Mouse (Mus musculus): ENCODE data around the gene Alox12. TPM values are rescaled to one million over a fixed set of nuclear protein-coding genes. Genes with fewer than 3 reads are reported as not detected.
A peak's percentile ranks its signal among the peaks of the same experiment; 100 is the strongest.

Gene Alox12
- polyA plus RNA-seq, 1 experiment from 2014 or later: 6.9 TPM

GRCm38 (mm10) chr11:70251853-70252252, 3.3 kb downstream of the Alox12 start:
- Histone ChIP-seq H3K4me2 (ENCODE audit: low read depth, low read length) (no peak overlapping the region), H3K27me3 (ENCODE audit: control insufficient read depth, insufficient read depth, low read depth, low read length) (peaks cover 30% of the 10 kb centered on the region), H3K4me1 (replicated peaks; ENCODE audit: control insufficient read depth, insufficient read depth, low read length) (peaks cover 7% of the 10 kb centered on the region; the same call in 1 of the 2 replicates), H3K9me3 (ENCODE audit: control insufficient read depth, low read length) (no peaks in the 10 kb centered on the region), H3K27ac (ENCODE audit: low read length) (no peak overlapping the region), H3K9ac (ENCODE audit: low read length) (no peak overlapping the region), H3K36me3 (ENCODE audit: control insufficient read depth, insufficient read depth, low read length) (no peaks in the 10 kb centered on the region), H3K4me3 (ENCODE audit: low read length) (no peak overlapping the region)
- no peak for ATAC-seq (ENCODE audit: low read depth)
- WGBS: 71% methylated on average over 8 of the region's 8 CpGs

- no peak overlapping the region for H3K27ac ChIP-seq (ENCODE audit: low read length)
- no peak for ATAC-seq (ENCODE audit: low read depth)
- no peaks in the 10 kb centered on the region for H3K36me3 ChIP-seq (ENCODE audit: control insufficient read depth, insufficient read depth, low read length)
- peaks cover 26% of the 10 kb centered on the region for H3K27me3 ChIP-seq (ENCODE audit: control insufficient read depth, insufficient read depth, low read depth, low read length)
- WGBS: 56% methylated on average over 11 of the region's 11 CpGs
- H3K4me1 ChIP-seq (replicated peaks; ENCODE audit: control insufficient read depth, insufficient read depth, low read length): peaks cover 7% of the 10 kb centered on the region; the same call in 1 of the 2 replicates
- no peak overlapping the region for H3K9ac ChIP-seq (ENCODE audit: low read length)
- H3K4me3 ChIP-seq (ENCODE audit: low read length): no peak overlapping the region
- H3K9me3 ChIP-seq (ENCODE audit: control insufficient read depth, low read length): no peaks in the 10 kb centered on the region
- H3K4me2 ChIP-seq (ENCODE audit: low read depth, low read length): no peak overlapping the region
Observed at GRCm38 (mm10) chr11:70250150-70250549, 5.0 kb downstream of the Alox12 start.

- no peak overlapping the region for H3K27ac ChIP-seq (ENCODE audit: low read length)
- no peaks in the 10 kb centered on the region for H3K9me3 ChIP-seq (ENCODE audit: control insufficient read depth, low read length)
- no peak overlapping the region for H3K9ac ChIP-seq (ENCODE audit: low read length)
- H3K27me3 ChIP-seq (ENCODE audit: control insufficient read depth, insufficient read depth, low read depth, low read length): peaks cover 2% of the 10 kb centered on the region; the same call in 1 of the 2 replicates
- no peak for ATAC-seq (ENCODE audit: low read depth)
- no peak overlapping the region for H3K4me3 ChIP-seq (ENCODE audit: low read length)
- H3K4me2 ChIP-seq (ENCODE audit: low read depth, low read length): no peak overlapping the region
- 46% methylated on average over 9 of the region's 9 CpGs for WGBS
- H3K36me3 ChIP-seq (ENCODE audit: control insufficient read depth, insufficient read depth, low read length): no peaks in the 10 kb centered on the region
- no peaks in the 10 kb centered on the region for H3K4me1 ChIP-seq (replicated peaks; ENCODE audit: control insufficient read depth, insufficient read depth, low read length)
Observed at GRCm38 (mm10) chr11:70247136-70247845, 7.9 kb downstream of the Alox12 start.

- no peaks in the 10 kb centered on the region for H3K27me3 ChIP-seq (ENCODE audit: control insufficient read depth, insufficient read depth, low read depth, low read length)
- no peaks in the 10 kb centered on the region for H3K36me3 ChIP-seq (ENCODE audit: control insufficient read depth, insufficient read depth, low read length)
- no peak for ATAC-seq (ENCODE audit: low read depth)
- H3K9me3 ChIP-seq (ENCODE audit: control insufficient read depth, low read length): no peaks in the 10 kb centered on the region
- H3K4me3 ChIP-seq (ENCODE audit: low read length): no peak overlapping the region
- H3K4me1 ChIP-seq (replicated peaks; ENCODE audit: control insufficient read depth, insufficient read depth, low read length): peaks cover 9% of the 10 kb centered on the region
- no peak overlapping the region for H3K27ac ChIP-seq (ENCODE audit: low read length)
- no peak overlapping the region for H3K9ac ChIP-seq (ENCODE audit: low read length)
- no peak overlapping the region for H3K4me2 ChIP-seq (ENCODE audit: low read depth, low read length)
- WGBS: 64% methylated on average over 11 of the region's 11 CpGs
Observed at GRCm38 (mm10) chr11:70242591-70242990, 12.6 kb downstream of the Alox12 start.

GRCm38 (mm10) chr11:70239541-70240279, 15.4 kb downstream of the Alox12 start, which contains the start of the genes Gm21988 and Rnasek:
TSS of gene Gm21988 (minus strand) at chr11:70239830.
TSS of gene Rnasek (minus strand) at chr11:70239842.
- ATAC-seq (ENCODE audit: low read depth): peak; percentile 39
- H3K9ac ChIP-seq (ENCODE audit: low read length): peak within 1 kb of the TSS; percentile 98
- H3K4me3 ChIP-seq (ENCODE audit: low read length): peak within 1 kb of the TSS; percentile 100
- under 1% methylated on average over 28 of the region's 35 CpGs for WGBS
- H3K4me1 ChIP-seq (replicated peaks; ENCODE audit: control insufficient read depth, insufficient read depth, low read length): peaks cover 20% of the 10 kb centered on the region
- H3K27me3 ChIP-seq (ENCODE audit: control insufficient read depth, insufficient read depth, low read depth, low read length): no peaks in the 10 kb centered on the region
- no peaks in the 10 kb centered on the region for H3K9me3 ChIP-seq (ENCODE audit: control insufficient read depth, low read length)
- peak within 1 kb of the TSS; percentile 91 for H3K4me2 ChIP-seq (ENCODE audit: low read depth, low read length)
- peak within 1 kb of the TSS; percentile 89 for H3K27ac ChIP-seq (ENCODE audit: low read length)
- peaks cover 11% of the 10 kb centered on the region for H3K36me3 ChIP-seq (ENCODE audit: control insufficient read depth, insufficient read depth, low read length)

GRCm38 (mm10) chr11:70238591-70239440, 16.3 kb downstream of the Alox12 start:
- ATAC-seq (ENCODE audit: low read depth): no peak
- peak overlapping the region; percentile 89 for H3K27ac ChIP-seq (ENCODE audit: low read length)
- H3K4me2 ChIP-seq (ENCODE audit: low read depth, low read length): peak overlapping the region; percentile 91
- no peaks in the 10 kb centered on the region for H3K9me3 ChIP-seq (ENCODE audit: control insufficient read depth, low read length)
- H3K9ac ChIP-seq (ENCODE audit: low read length): peak overlapping the region; percentile 98
- WGBS: 8% methylated on average over 23 of the region's 23 CpGs
- no peaks in the 10 kb centered on the region for H3K27me3 ChIP-seq (ENCODE audit: control insufficient read depth, insufficient read depth, low read depth, low read length)
- peaks cover 26% of the 10 kb centered on the region for H3K4me1 ChIP-seq (replicated peaks; ENCODE audit: control insufficient read depth, insufficient read depth, low read length)
- peak overlapping the region; percentile 100 for H3K4me3 ChIP-seq (ENCODE audit: low read length)
- peaks cover 11% of the 10 kb centered on the region for H3K36me3 ChIP-seq (ENCODE audit: control insufficient read depth, insufficient read depth, low read length)

- H3K9ac ChIP-seq (ENCODE audit: low read length): peak within 1 kb of the TSS; percentile 98
- peaks cover 27% of the 10 kb centered on the region for H3K4me1 ChIP-seq (replicated peaks; ENCODE audit: control insufficient read depth, insufficient read depth, low read length)
- H3K4me2 ChIP-seq (ENCODE audit: low read depth, low read length): peak within 1 kb of the TSS; percentile 91
- no peaks in the 10 kb centered on the region for H3K27me3 ChIP-seq (ENCODE audit: control insufficient read depth, insufficient read depth, low read depth, low read length)
- no peaks in the 10 kb centered on the region for H3K9me3 ChIP-seq (ENCODE audit: control insufficient read depth, low read length)
- WGBS: 0% methylated on average over 66 of the region's 70 CpGs
- H3K4me3 ChIP-seq (ENCODE audit: low read length): peak within 1 kb of the TSS; percentile 100
- peak; percentile 93 for ATAC-seq (ENCODE audit: low read depth)
- peaks cover 11% of the 10 kb centered on the region for H3K36me3 ChIP-seq (ENCODE audit: control insufficient read depth, insufficient read depth, low read length)
- peak within 1 kb of the TSS; percentile 83 for H3K27ac ChIP-seq (ENCODE audit: low read length)
Observed at GRCm38 (mm10) chr11:70237457-70238167, 17.5 kb downstream of the Alox12 start, which contains the start of gene 0610010K14Rik. TSS of gene 0610010K14Rik (minus strand) at chr11:70237914.

- Histone ChIP-seq H3K9me3 (ENCODE audit: control insufficient read depth, low read length) (no peaks in the 10 kb centered on the region), H3K9ac (ENCODE audit: low read length) (peak overlapping the region; percentile 98), H3K4me2 (ENCODE audit: low read depth, low read length) (peak overlapping the region; percentile 62), H3K27ac (ENCODE audit: low read length) (peak overlapping the region; percentile 83), H3K27me3 (ENCODE audit: control insufficient read depth, insufficient read depth, low read depth, low read length) (no peaks in the 10 kb centered on the region), H3K4me3 (ENCODE audit: low read length) (peak overlapping the region; percentile 100), H3K4me1 (replicated peaks; ENCODE audit: control insufficient read depth, insufficient read depth, low read length) (peaks cover 27% of the 10 kb centered on the region), H3K36me3 (ENCODE audit: control insufficient read depth, insufficient read depth, low read length) (peaks cover 11% of the 10 kb centered on the region)
- 17% methylated on average over 7 of the region's 7 CpGs for WGBS
- ATAC-seq (ENCODE audit: low read depth): no peak
Observed at GRCm38 (mm10) chr11:70236717-70237116, 18.4 kb downstream of the Alox12 start.
